Mouse (Mus musculus) olfactory bulb, adult 2 months (tissue): ENCODE measurements around the gene Brms1. TPM values are rescaled to one million over a fixed set of nuclear protein-coding genes. Genes with fewer than 3 reads are reported as not detected.

ENCODE experiments used
- H3K27ac ChIP-seq: fragments of 200-500 bp; 2 replicates; pipeline ENCODE4 v1.5.1; 2012; ENCODE audit warnings: low read depth, low read length; ENCODE audit not compliant: insufficient read depth
- H3K4me1 ChIP-seq: fragments of 200-500 bp; 2 replicates; pipeline ENCODE4 v1.6.1; 2012; ENCODE audit warnings: low read length; ENCODE audit not compliant: control insufficient read depth, insufficient read depth
- H3K4me3 ChIP-seq: fragments of 200-500 bp; 2 replicates; pipeline ENCODE4 v1.5.1; 2012; ENCODE audit warnings: mild to moderate bottlenecking, low read depth, low read length, moderate library complexity; ENCODE audit not compliant: insufficient read depth
- CTCF ChIP-seq: fragments of 200-500 bp; IDR thresholded peaks from 2 replicates; pipeline ENCODE4 v1.5.1; 2012; ENCODE audit warnings: low read depth, mild to moderate bottlenecking, low read length, moderate library complexity; ENCODE audit not compliant: insufficient read depth
- POLR2A ChIP-seq: fragments of 200-500 bp; IDR thresholded peaks from 2 replicates; pipeline ENCODE4 v1.6.1; 2012; ENCODE audit warnings: mild to moderate bottlenecking, low read depth, low read length, moderate library complexity; ENCODE audit not compliant: insufficient read depth
- WGBS: fragments of 180-500 bp; shearing (Covaris S2); methylation state at CpG from one replicate; pipeline ENCODE4 v1.1.7; 2018; 5-methylcytosine and 5-hydroxymethylcytosine counted together
- polyA plus RNA-seq: library from polyadenylated mRNA; stranded (reverse); fragments of >200 nt; gene quantifications from 2 replicates; pipeline ENCODE4 v1.2.4, GENCODE M21; 2012; ENCODE audit warnings: low replicate concordance; ENCODE audit not compliant: missing spikeins, insufficient read depth, insufficient read length

Brms1 gene
- polyA plus RNA-seq, 1 experiment, result not detected

DNA sequence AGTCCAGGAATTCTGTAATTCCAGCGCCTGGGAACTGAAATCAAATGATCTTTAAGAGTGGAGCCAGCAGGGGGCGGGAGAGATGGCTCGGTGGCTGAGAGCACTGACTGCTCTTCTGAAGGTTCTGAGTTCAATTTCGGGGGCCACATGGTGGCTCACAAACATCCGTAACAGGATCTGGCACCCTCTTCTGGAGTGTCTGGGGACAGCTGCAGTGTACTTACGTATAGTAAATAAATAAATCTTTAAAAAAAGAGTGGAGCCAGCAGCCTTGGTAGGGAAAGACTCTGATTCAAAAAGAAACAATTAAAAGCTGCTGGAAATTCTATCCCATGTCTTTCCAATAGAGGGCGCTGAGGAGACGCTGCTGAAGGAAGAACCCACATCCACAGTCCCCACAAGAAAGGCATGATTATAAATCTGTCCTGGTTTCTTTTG, 26.2 kb upstream of the Brms1 start:
- Histone ChIP-seq H3K27ac (no peak overlapping the region), H3K4me3 (no peak overlapping the region), H3K4me1 (peaks cover 6% of the 10 kb centered on the region)
- 8% methylated on average over 8 of the region's 8 CpGs for WGBS
- TF ChIP-seq POLR2A, result no peak
- peak; percentile 34; the same call in 1 of the 2 replicates for TF ChIP-seq CTCF

DNA sequence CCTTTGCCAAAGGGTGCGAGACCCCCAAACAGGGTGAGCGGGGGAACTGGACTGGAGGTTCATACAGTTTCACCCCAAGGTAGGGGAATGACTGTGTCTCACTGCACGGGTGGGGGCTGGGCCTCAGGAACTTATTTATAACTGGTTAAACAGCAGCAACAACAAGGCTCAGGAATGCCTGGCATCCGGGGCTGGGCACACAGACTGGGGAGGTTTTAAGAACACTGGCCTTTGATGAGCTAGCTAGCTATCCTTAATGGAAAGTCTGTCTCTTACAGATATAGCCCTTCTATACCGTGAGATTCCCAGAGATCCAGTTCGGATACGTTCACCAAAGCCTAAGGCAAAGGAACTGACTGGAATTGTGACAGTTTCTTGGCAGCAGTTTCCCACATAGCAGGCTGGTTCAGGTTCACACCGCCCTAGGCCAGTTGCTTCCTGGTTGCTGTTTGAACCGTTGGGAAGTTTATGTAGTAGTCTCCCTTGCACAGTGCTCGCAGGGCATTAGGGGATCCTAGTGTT, 24.9 kb upstream of the Brms1 start:
- H3K4me3 ChIP-seq, result no peak overlapping the region
- WGBS, result 30% methylated on average over 10 of the region's 10 CpGs
- peaks cover 6% of the 10 kb centered on the region for H3K4me1 ChIP-seq
- H3K27ac ChIP-seq, result no peak overlapping the region
- no peak for TF ChIP-seq CTCF
- TF ChIP-seq POLR2A, result no peak

DNA sequence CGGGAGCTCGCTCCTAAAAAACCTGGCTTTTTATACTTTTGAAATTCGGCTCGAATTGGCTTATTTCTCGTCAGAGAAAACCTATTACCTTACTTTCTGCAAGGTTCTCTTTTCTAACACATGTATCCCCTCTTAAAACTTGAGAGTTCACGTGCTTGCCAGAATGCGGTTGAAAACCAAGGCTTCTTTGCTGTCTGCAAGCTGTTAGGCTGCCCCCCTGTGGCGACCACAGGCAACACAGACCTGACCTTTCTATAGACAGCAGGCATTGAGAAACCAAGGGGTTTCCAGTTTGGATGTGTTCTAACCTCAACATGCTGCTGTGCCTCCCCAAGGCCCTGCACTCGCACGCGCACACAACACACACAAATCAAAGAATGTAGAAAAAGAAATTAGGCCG, 24.4 kb upstream of the Brms1 start:
- H3K4me3 ChIP-seq, result no peak overlapping the region
- TF ChIP-seq CTCF (peak; percentile 61; the same call in 1 of the 2 replicates), POLR2A (no peak)
- 20% methylated on average over 12 of the region's 12 CpGs for WGBS
- H3K27ac ChIP-seq, result no peak overlapping the region
- peaks cover 6% of the 10 kb centered on the region for H3K4me1 ChIP-seq

DNA sequence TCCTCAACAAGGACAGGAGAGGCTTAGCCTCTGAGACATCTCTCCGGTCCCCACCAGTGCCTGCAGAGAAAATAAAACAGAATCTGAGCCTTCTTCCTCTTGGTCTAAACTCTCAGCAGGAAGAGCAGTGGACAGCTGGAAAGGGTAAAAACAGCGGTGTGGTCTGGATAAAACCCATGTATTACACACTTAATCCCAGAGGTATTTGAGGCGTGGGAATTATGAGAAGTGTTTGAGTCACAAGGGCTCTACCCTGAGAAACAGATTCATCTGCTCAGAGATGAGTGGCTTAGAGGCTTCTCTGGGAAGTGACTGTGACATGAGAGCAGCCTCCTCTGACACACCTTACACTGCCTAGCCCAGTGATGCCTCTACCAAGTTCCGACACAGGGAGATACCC, 23.5 kb upstream of the Brms1 start:
- 89% methylated on average over 4 of the region's 4 CpGs for WGBS
- Histone ChIP-seq H3K4me1 (peaks cover 6% of the 10 kb centered on the region), H3K27ac (no peak overlapping the region), H3K4me3 (no peak overlapping the region)
- TF ChIP-seq CTCF (no peak), POLR2A (no peak)

DNA sequence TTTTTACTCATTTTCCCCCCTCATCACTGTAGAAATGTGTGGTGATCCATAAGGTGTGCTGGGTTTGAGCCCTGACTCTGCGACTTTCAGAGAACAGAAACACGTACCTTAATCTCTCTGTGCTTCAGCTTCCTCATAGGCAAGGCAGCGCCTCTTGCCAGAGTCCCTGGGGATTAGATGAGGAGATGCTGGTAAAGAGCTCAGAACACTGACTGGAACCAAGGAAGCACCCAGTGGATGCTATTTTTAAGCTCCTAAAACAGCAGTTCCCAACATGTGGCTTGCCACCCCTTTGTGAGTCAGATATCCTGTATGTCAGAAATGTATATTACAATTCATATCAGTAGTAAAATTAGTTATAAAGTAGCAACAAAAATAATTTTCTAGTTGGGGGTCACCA, 23.0 kb upstream of the Brms1 start:
- no peak overlapping the region for H3K27ac ChIP-seq
- WGBS, result 66% methylated on average over 3 of the region's 3 CpGs
- TF ChIP-seq CTCF (no peak), POLR2A (no peak)
- no peak overlapping the region for H3K4me3 ChIP-seq
- peaks cover 6% of the 10 kb centered on the region for H3K4me1 ChIP-seq

DNA sequence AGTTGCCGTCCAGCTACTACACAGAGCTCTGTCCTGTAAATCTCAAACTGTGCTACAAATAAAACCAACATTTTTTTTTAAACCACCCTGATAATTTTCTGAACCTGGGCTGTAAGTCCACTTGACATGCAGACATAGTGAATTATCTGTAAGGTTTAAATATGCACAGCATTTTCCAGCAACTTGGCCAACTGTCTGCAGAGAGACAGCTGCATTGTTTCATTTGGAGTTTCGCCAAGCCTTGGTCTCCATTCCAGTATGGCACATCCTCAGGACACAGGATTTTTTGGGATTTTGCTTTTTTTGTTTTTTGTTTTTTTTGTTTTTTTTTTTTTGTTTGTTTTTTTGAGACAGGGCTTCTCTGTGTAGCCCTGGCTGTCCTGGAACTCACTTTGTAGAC, 19.7 kb upstream of the Brms1 start:
- 82% methylated on average over 2 of the region's 2 CpGs for WGBS
- H3K4me3 ChIP-seq, result no peak overlapping the region
- no peak overlapping the region for H3K27ac ChIP-seq
- H3K4me1 ChIP-seq, result peaks cover 18% of the 10 kb centered on the region
- TF ChIP-seq CTCF (no peak), POLR2A (no peak)

DNA sequence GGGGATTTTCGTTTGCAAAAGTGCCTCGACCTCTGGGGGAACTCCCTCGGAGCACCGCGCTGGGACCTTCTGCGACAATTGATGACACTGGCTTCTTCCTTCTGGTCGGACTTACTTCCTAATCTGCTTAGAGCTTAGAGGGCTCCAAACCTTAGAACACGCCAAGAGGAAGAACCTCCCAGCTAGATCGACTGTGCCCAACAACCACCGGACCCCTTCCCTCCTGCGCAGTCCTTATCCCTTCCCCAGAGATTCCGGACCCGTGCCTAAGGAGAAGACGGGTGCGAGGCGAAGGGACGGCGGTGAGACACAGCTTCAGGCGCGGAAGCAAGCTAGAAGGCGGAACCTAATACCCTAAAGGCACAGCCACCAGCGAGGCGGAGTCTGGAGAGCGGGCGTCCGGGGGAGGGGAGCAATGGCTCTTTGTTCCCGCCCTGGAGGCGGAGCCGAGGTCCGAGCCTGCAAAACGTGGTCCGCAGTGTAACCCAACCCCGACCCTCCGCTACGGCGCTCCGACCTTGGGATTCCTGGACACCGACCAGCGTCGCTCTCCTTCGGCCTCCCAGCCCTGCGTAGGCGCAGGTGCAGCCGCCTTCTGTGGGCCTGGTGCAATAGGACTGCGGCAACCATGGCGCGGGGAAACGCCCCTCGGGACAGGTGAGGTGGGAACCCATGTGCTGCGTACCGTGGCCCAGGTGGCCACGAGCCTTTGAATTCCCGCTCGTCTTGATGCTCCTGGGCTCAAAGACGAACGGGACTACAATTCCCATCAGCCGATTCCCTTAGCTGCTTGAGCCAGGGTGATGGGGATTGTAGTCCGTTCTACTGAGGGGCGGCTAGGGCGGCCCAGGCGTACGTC, 17.3 kb upstream of the Brms1 start, which contains the start of gene Slc29a2:
Slc29a2 (plus strand) TSS at position 240 of the 859 bp plus-strand sequence.
- Histone ChIP-seq H3K27ac (peak within 1 kb of the TSS; percentile 97), H3K4me3 (peak within 1 kb of the TSS; percentile 95), H3K4me1 (peaks cover 15% of the 10 kb centered on the region)
- TF ChIP-seq CTCF (no peak), POLR2A (peak; percentile 79; the same call in 1 of the 2 replicates)
- under 1% methylated on average over 62 of the region's 62 CpGs for WGBS

DNA sequence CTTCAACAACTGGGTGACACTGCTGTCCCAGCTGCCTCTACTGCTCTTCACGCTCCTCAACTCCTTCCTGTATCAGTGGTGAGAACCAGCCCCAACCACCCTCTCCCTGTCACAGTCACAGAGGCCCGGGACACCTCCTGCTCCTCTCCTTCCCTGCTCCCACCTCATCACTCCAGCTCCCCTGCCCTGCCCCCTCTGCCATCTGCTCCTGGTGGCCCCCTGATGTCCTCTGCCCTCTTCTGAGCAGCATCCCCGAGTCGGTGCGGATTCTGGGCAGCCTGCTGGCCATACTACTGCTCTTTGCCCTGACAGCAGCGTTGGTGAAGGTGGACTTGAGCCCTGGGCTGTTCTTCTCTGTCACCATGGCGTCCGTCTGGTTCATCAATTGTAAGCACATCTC, 15.0 kb upstream of the Brms1 start:
- WGBS, result 89% methylated on average over 8 of the region's 8 CpGs
- H3K4me1 ChIP-seq, result peaks cover 15% of the 10 kb centered on the region
- no peak for TF ChIP-seq POLR2A
- no peak for TF ChIP-seq CTCF
- no peak overlapping the region for H3K4me3 ChIP-seq
- no peak overlapping the region for H3K27ac ChIP-seq

DNA sequence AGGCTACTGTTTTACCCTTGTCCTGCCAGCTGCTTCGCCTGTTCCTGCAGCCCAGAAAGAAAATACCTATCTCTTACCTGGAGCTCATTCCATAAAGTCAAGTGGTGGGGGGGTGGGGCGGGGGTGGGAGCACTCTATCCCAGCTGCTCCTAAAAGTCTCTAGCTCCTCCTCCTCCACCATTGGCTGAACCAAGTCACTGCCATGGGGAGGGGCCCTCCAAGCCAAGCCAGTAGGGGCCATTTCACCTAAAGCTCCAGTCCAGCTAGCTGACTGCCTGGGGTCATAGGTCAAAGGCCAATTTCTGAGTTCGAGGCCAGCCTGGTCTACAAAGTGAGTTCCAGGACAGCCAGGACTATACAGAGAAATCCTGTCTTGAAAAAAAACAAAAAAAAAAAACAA, 8.5 kb upstream of the Brms1 start:
- H3K4me1 ChIP-seq, result no peaks in the 10 kb centered on the region
- TF ChIP-seq POLR2A (no peak), CTCF (no peak)
- H3K27ac ChIP-seq, result no peak overlapping the region
- no peak overlapping the region for H3K4me3 ChIP-seq
- 85% methylated on average over 3 of the region's 3 CpGs for WGBS
